ENCODE assay signal across 38 mouse cellular contexts in the genomic region with DNA sequence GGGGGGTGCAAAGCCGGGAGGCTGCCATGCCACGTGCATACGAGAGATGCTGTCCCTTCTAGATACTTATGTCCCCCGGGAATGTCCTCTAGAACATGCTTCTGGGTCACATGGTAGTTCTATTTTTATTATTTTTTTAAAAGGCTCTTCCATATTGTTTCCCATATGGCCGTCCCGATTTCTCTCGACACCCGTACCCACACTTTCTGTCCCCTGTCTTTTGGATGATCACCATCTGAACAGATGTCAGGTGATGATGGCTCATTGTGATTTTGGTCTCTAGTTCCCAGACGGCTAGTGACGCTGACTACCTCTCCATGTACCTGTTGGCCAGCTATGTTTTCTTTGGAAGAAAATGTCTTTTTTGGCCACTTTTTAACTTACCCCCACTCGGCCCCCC. TPM values are rescaled to one million over a fixed set of nuclear protein-coding genes. Genes with fewer than 3 reads are reported as not detected.
DNase-seq lines count a peak whose midpoint lies in the region.
"Had no signal": no experiment of that assay in that cellular context is flagged by ENCODE, and none has a peak within 500 bp of the region (broad histone marks: within the 10 kb centered on the region; RNA-seq: fewer than 3 reads in every experiment).

No protein-coding gene starts in this region.

- peak; percentile 26 to 49 for DNase-seq in frontal cortex, adult 2 months (ENCODE audit: extremely low spot score in 1 of 2, low spot score in 1 of 2)
- DNase-seq in frontal cortex, postnatal 14 days (ENCODE audit: low spot score in 2 of 2), result no peak
- DNase-seq in right cerebral cortex, adult 18-20 months, result peak; percentile 42
- no peak for DNase-seq in right cerebral cortex, postnatal 14 days
- DNase-seq in left cerebral cortex, adult 18-20 months (ENCODE audit: low spot score in 2 of 2), result peak; percentile 28 to 29
- peak; percentile 55 for DNase-seq in telencephalon, adult 2 months (ENCODE audit: low read depth, low spot score)
- no peak for DNase-seq in gastrocnemius, postnatal 4 days (ENCODE audit: low spot score in 2 of 2)
- DNase-seq in retina, embryonic 14.5 days (ENCODE audit: low spot score), result no peak
- DNase-seq: adrenal gland, postnatal 14 days; cerebellum, adult 18-20 months; cerebellum, postnatal 10 days; gastrocnemius, postnatal 25 days; heart, adult 2 months; kidney, adult 9 months; kidney, postnatal 10 days; liver, embryonic 13.5 days; lung, adult 18-20 months; midbrain, embryonic 14.5 days; retina, postnatal 1 day had no signal

RNA-seq across cellular contexts. Expression of a gene that starts 20.6 kb away (rescaled TPM):
- 0.25 TPM in 1 of 2 replicates, not detected in the other for polyA plus RNA-seq in frontal cortex, adult 2 months (2012; rRNA removed)
- total RNA-seq in left cerebral cortex, adult 18-20 months (2021), result not detected
- not detected for total RNA-seq in gastrocnemius, postnatal 4 days (2021)
- total RNA-seq: adrenal gland, postnatal 14 days; common myeloid progenitor, adult 5-6 weeks; gastrocnemius, adult 18-20 months; gastrocnemius, postnatal 25 days; heart, adult 2 months; hematopoietic stem cell, adult 5-6 weeks; monocyte, adult 5-6 weeks had no signal
- polyA plus RNA-seq: embryonic facial prominence, embryonic 13.5 days; forebrain, embryonic 10.5 days; forebrain, embryonic 15.5 days; G1E; heart, adult 2 months; heart, embryonic 12.5 days; heart, postnatal 0 days; hindbrain, embryonic 14.5 days; intestine, postnatal 0 days; large intestine, adult 2 months; limb, embryonic 10.5 days; limb, embryonic 15.5 days; liver, embryonic 13.5 days; lung, postnatal 0 days; macrophage; midbrain, embryonic 14.5 days; neural tube, embryonic 14.5 days; Patski had no signal

RNA-seq across cellular contexts. Expression of a gene that starts 26.5 kb away (rescaled TPM):
- not detected in 2 replicates for polyA plus RNA-seq in frontal cortex, adult 2 months (2012; rRNA removed)
- total RNA-seq in left cerebral cortex, adult 18-20 months (2021), result not detected
- total RNA-seq in gastrocnemius, postnatal 4 days (2021), result not detected
- total RNA-seq: adrenal gland, postnatal 14 days; common myeloid progenitor, adult 5-6 weeks; G1E; gastrocnemius, adult 18-20 months; gastrocnemius, postnatal 25 days; heart, adult 2 months; hematopoietic stem cell, adult 5-6 weeks had no signal
- polyA plus RNA-seq: embryonic facial prominence, embryonic 13.5 days; forebrain, embryonic 10.5 days; forebrain, embryonic 15.5 days; G1E; heart, adult 2 months; heart, embryonic 12.5 days; heart, postnatal 0 days; hindbrain, embryonic 14.5 days; intestine, postnatal 0 days; large intestine, adult 2 months; limb, embryonic 10.5 days; limb, embryonic 15.5 days; liver, embryonic 13.5 days; lung, postnatal 0 days; macrophage; midbrain, embryonic 14.5 days; neural tube, embryonic 14.5 days; Patski had no signal

RNA-seq across cellular contexts. Expression of a gene that starts 35.2 kb away (rescaled TPM):
- polyA plus RNA-seq in frontal cortex, adult 2 months (2012; rRNA removed), result not detected in 2 replicates
- total RNA-seq in left cerebral cortex, adult 18-20 months (2021), result not detected
- total RNA-seq in gastrocnemius, postnatal 4 days (2021), result not detected
- total RNA-seq: adrenal gland, postnatal 14 days; common myeloid progenitor, adult 5-6 weeks; G1E; gastrocnemius, adult 18-20 months; gastrocnemius, postnatal 25 days; heart, adult 2 months; hematopoietic stem cell, adult 5-6 weeks; monocyte, adult 5-6 weeks had no signal
- polyA plus RNA-seq: embryonic facial prominence, embryonic 13.5 days; forebrain, embryonic 10.5 days; forebrain, embryonic 15.5 days; G1E; heart, embryonic 12.5 days; heart, postnatal 0 days; hindbrain, embryonic 14.5 days; intestine, postnatal 0 days; large intestine, adult 2 months; limb, embryonic 10.5 days; limb, embryonic 15.5 days; liver, embryonic 13.5 days; lung, postnatal 0 days; macrophage; midbrain, embryonic 14.5 days; neural tube, embryonic 14.5 days; Patski had no signal

RNA-seq across cellular contexts. Expression of a gene that starts 35.8 kb away (rescaled TPM):
- polyA plus RNA-seq in frontal cortex, adult 2 months (2012; rRNA removed), result not detected in 2 replicates
- total RNA-seq in left cerebral cortex, adult 18-20 months (2021), result not detected
- not detected for total RNA-seq in gastrocnemius, postnatal 4 days (2021)
- total RNA-seq: adrenal gland, postnatal 14 days; common myeloid progenitor, adult 5-6 weeks; G1E; gastrocnemius, adult 18-20 months; gastrocnemius, postnatal 25 days; heart, adult 2 months; hematopoietic stem cell, adult 5-6 weeks; monocyte, adult 5-6 weeks had no signal
- polyA plus RNA-seq: embryonic facial prominence, embryonic 13.5 days; forebrain, embryonic 10.5 days; forebrain, embryonic 15.5 days; G1E; heart, adult 2 months; heart, embryonic 12.5 days; heart, postnatal 0 days; hindbrain, embryonic 14.5 days; intestine, postnatal 0 days; large intestine, adult 2 months; limb, embryonic 10.5 days; limb, embryonic 15.5 days; liver, embryonic 13.5 days; lung, postnatal 0 days; macrophage; midbrain, embryonic 14.5 days; neural tube, embryonic 14.5 days; Patski had no signal

RNA-seq across cellular contexts. Expression of a gene that starts 58.2 kb away (rescaled TPM):
- polyA plus RNA-seq in frontal cortex, adult 2 months (2012; rRNA removed), result 4.3 and 5.1 TPM in 2 replicates
- 1 to 10 TPM; 5.2 to 5.5 TPM for total RNA-seq in left cerebral cortex, adult 18-20 months (2021)
- 10 to 100 TPM; 26.4 to 28.1 TPM for total RNA-seq in gastrocnemius, postnatal 4 days (2021)

Comparison
In these comparisons a context has a peak if more than half of its experiments do, and no peak if none do; other contexts are left out.
1. DNase-seq: peak in frontal cortex, adult 2 months (2 of 2), right cerebral cortex, adult 18-20 months (single experiment), left cerebral cortex, adult 18-20 months (2 of 2) and telencephalon, adult 2 months (single experiment); none in frontal cortex, postnatal 14 days (0 of 2), right cerebral cortex, postnatal 14 days (single experiment), gastrocnemius, postnatal 4 days (0 of 2) and retina, embryonic 14.5 days (single experiment).